Mouse (Mus musculus): ENCODE data around the gene Ptchd4. TPM values are rescaled to one million over a fixed set of nuclear protein-coding genes. Genes with fewer than 3 reads are reported as not detected.

Ptchd4 gene
- polyA plus RNA-seq (2014; fragmentation: Illumina TruSeq; extraction: RNeasy Lipid Tissue Mini Kit (QIAGEN cat#74804); ENCODE audit: low read depth, low replicate concordance) = not detected

DNA sequence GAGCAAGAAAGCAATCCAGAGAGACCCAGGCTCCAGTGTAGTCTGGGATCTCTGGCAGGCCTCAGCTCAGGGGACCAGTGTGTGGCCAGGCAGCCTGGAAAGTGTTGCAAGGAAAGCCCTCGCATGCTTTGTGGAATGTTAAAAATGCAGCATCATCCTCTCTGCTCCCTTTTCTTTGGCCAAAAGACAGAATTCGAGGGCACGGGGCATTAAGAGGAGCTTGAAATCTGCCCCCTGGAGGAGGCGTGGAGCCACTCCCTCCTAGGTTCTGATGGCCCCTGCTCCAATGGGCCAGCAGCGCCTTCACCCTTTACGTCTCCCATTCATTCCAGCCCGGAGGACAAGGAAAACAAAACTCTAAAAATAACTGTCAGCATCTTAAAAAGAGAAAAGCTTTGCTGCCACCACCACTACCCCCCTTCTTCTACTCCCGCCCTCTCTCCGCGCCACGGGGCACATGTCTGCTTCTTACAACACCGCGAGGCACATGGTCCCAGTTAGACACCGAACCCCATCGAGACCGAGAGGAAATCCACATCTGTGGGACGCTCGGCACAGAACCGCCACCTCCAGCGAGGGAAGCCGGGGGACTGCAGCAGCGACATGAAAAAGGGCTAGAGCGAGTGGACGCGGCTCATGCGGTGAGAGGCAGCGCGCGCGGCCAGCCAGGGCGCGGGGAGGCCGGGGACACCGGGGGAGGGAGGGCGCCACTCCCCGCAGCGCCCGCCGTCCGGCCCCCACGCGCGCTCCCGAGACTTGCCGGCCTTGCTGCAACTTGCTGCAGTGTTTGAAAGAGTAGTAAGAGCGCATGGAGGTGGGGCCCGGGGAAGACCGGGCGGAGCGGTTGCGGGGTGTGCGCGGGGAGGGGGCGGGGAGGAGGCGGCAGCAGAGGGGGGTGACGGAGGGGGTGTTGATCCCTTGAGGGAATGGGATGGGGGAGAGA lies at the start of gene Ptchd4:
Gene Ptchd4 (plus strand): TSS at position 279 of the 943 bp plus-strand sequence.

